Mouse (Mus musculus) lung, embryonic 14.5 days (tissue): ENCODE measurements around the gene Chp1. TPM values are rescaled to one million over a fixed set of nuclear protein-coding genes. Genes with fewer than 3 reads are reported as not detected.

ENCODE experiments used
- ATAC-seq: fragments of 200-750 bp; cut with Nextera tagmentation; 2 replicates; pipeline ENCODE4 v1.8.0; 2017; ENCODE audit warnings: mild to moderate bottlenecking, moderate TSS enrichment, moderate library complexity; ENCODE audit not compliant: insufficient read depth
- DNase-seq: peaks from one replicate; pipeline ENCODE4 v3.0.0-alpha.2; 2015
- H3K27ac ChIP-seq: fragments of 300-500 bp; sonication (generic); 2 replicates; pipeline ENCODE4 v1.5.1; 2014; ENCODE audit warnings: low read depth, mild to moderate bottlenecking, moderate library complexity
- H3K27me3 ChIP-seq: fragments of 300-500 bp; sonication (generic); 2 replicates; pipeline ENCODE4 v1.6.1; 2014; ENCODE audit warnings: low read length, control low read depth; ENCODE audit not compliant: insufficient read depth
- H3K36me3 ChIP-seq: fragments of 300-500 bp; sonication (generic); 2 replicates; pipeline ENCODE4 v1.6.1; 2014; ENCODE audit warnings: control low read depth; ENCODE audit not compliant: insufficient read depth
- H3K4me1 ChIP-seq: fragments of 300-500 bp; sonication (generic); 2 replicates; pipeline ENCODE4 v1.6.1; 2014; ENCODE audit warnings: antibody characterized with exemption, control low read depth; ENCODE audit not compliant: insufficient read depth
- H3K4me2 ChIP-seq: fragments of 300-500 bp; sonication (generic); 2 replicates; pipeline ENCODE4 v1.6.1; 2014; ENCODE audit warnings: mild to moderate bottlenecking
- H3K4me3 ChIP-seq: fragments of 300-500 bp; sonication (generic); 2 replicates; pipeline ENCODE4 v1.5.1; 2014; ENCODE audit warnings: low read depth, low read length
- H3K9ac ChIP-seq: fragments of 300-500 bp; sonication (generic); 2 replicates; pipeline ENCODE4 v1.6.1; 2014
- H3K9me3 ChIP-seq: fragments of 300-500 bp; sonication (generic); 2 replicates; pipeline ENCODE4 v1.6.1; 2016; ENCODE audit warnings: low read depth, low read length, control low read depth
- CTCF ChIP-seq: IDR thresholded peaks from 2 replicates; pipeline ENCODE4 v1.5.1; 2016; ENCODE audit warnings: antibody characterized with exemption, low read depth
- WGBS: fragments of 180-500 bp; shearing (Covaris S2); extraction: QIAGEN DNeasy Blood & Tissue Kit; methylation state at CpG from one replicate; pipeline ENCODE4 v1.1.7; 2014; 5-methylcytosine and 5-hydroxymethylcytosine counted together
- polyA plus RNA-seq: library from polyadenylated mRNA; unstranded; fragments of >200 nt; fragmentation: Nextera tagmentation; extraction: Ambion mirVana; gene quantifications from 2 replicates; pipeline ENCODE4 v1.2.1, GENCODE M21; 2014

The Chp1 gene
- polyA plus RNA-seq, 1 experiment from 2014 or later = 58.9 TPM

DNA sequence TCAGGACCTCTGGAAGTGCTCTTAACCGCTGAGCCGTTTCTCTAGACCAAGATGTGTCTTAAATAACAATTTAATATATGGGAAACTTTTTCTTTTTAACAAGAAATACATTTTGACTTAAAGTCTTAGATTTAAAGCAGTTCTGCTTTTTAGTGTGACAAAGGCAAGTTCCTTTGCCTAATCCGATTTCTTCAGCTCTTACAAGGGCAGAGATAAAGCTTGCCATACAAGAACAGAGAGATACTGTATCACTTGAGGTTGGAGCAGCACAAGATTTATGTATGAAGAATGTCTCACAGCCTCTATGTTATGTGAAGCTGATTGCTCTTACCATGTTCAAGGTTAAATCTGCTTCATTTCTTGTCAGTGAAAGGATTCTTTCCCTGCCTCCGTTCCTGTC, 17.8 kb downstream of the Chp1 start:
- 89% methylated on average over 4 of the region's 4 CpGs for WGBS
- TF ChIP-seq CTCF = no peak

DNA sequence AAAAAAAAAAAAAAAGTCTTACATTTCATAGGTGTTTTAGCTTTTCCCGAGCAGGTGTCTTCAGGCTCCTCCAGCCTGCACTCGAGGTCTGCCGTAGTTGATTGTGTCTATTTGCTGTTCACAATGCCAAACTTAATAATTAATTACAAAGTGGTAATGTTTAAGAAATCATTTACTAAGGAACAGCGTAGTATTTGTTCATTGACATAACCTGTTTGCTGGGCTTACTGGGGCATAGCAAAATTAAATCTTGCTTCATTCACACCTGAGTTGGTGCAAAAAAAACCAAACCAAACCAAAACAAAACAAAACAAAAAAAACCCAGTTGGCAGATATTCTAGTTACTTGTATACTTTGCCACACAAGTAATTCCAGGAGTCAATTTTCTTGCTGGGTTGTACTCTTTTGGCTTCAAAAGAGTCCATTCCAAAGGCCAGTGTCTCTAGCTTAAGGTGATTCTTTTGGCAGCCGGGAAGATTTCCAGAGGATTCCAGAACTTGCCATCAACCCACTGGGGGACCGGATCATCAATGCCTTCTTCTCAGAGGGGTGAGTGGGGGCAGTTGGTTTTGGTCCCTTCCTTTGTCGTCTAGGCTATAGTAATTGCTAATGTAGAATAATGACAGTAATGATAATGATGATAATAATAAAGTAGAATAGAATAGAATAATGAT, 18.8 kb downstream of the Chp1 start:
- ATAC-seq = no peak
- TF ChIP-seq CTCF = no peak

More for the DNA sequence above, 17.8 kb downstream of the Chp1 start:
- H3K27me3 ChIP-seq = no peaks in the 10 kb centered on the region
- H3K27ac ChIP-seq = no peak overlapping the region
- no peaks in the 10 kb centered on the region for H3K9me3 ChIP-seq
- no peaks in the 10 kb centered on the region for H3K4me1 ChIP-seq
- ATAC-seq (no peak), DNase-seq (no peak)
- no peak overlapping the region for H3K9ac ChIP-seq
- peaks cover 10% of the 10 kb centered on the region; the same call in 1 of the 2 replicates for H3K36me3 ChIP-seq
- no peak overlapping the region for H3K4me3 ChIP-seq
- no peak overlapping the region for H3K4me2 ChIP-seq

DNA sequence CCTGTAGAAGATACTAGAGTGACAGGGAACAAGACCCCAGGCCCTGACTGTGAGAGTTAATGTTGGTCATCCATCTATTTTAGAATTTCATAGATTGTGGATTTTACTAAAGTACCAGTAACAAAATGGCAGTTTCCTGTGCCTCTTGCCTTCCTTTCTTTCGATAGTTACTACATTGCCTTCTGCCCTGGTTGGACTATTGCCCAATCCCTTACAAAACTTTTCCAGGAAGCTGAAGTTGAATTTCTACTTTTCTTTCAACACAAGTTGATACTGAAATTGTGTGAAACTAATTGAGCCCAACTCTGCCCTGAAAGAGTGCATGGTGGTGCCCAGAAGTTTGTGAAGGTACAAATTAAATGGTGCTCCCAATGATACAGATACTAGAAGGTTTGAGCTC, 25.0 kb downstream of the Chp1 start:
- no peak for ATAC-seq
- 80% methylated on average over 1 of the region's 1 CpGs for WGBS

More for the DNA sequence above, 18.8 kb downstream of the Chp1 start:
- 83% methylated on average over 7 of the region's 7 CpGs for WGBS
- Histone ChIP-seq H3K9ac (no peak overlapping the region), H3K27me3 (no peaks in the 10 kb centered on the region), H3K4me1 (no peaks in the 10 kb centered on the region), H3K9me3 (no peaks in the 10 kb centered on the region), H3K4me3 (no peak overlapping the region), H3K27ac (no peak overlapping the region), H3K36me3 (peaks cover 10% of the 10 kb centered on the region; the same call in 1 of the 2 replicates), H3K4me2 (no peak overlapping the region)
- DNase-seq = no peak

DNA sequence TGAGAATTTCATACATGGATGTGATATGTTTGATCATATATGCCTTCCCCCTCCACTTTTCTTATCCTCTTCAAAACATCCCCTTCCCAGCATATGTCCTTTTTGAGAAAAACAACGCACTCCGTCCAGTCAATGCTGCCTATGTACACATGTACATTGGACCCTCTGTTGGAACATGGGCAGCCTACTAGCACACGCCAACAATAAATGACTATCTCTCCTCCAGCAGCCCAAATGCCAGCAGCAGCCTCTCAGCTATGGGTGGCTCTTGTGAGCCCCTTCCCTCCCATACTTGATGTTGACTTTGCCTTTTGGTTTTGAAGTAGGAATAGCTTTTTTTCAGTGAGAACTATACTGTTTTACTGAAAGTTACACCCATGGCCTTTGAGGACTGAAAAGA, 34.1 kb downstream of the Chp1 start:
- H3K27me3 ChIP-seq = no peaks in the 10 kb centered on the region
- TF ChIP-seq CTCF = no peak
- WGBS = 95% methylated on average over 3 of the region's 3 CpGs

More for the DNA sequence above, 25.0 kb downstream of the Chp1 start:
- no peaks in the 10 kb centered on the region for H3K4me1 ChIP-seq
- H3K9me3 ChIP-seq = no peaks in the 10 kb centered on the region
- DNase-seq = no peak
- H3K4me3 ChIP-seq = no peak overlapping the region
- no peak overlapping the region for H3K9ac ChIP-seq
- no peak overlapping the region for H3K4me2 ChIP-seq
- H3K36me3 ChIP-seq = 0 out of 2 replicates have a peak, but pooled peaks cover 7% of the 10 kb centered on the region
- H3K27me3 ChIP-seq = no peaks in the 10 kb centered on the region
- no peak overlapping the region for H3K27ac ChIP-seq
- no peak for TF ChIP-seq CTCF

DNA sequence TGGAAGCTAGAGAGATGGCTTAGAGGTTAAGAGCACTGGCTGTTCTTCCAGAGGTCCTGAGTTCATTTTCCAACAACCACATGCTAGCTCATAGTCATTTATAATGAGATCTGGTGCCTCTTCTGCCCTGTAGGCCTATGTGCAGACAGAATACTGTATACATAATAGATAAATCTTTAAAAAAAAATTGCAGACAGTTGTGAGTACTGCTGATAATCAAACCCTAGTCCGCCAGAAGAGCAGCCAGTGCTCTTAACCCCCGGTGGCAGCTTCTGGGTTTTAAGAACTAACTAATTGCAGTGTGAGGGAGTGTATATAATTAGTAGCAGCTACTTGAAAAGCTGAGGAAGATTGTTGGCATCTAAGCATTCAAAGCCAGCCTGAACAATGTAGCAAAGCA, 35.9 kb downstream of the Chp1 start:
- no peak overlapping the region for H3K9ac ChIP-seq
- ATAC-seq = no peak

More for the DNA sequence above, 34.1 kb downstream of the Chp1 start:
- ATAC-seq (no peak), DNase-seq (no peak)
- Histone ChIP-seq H3K4me2 (no peak overlapping the region), H3K27ac (no peak overlapping the region), H3K4me3 (no peak overlapping the region), H3K36me3 (0 out of 2 replicates have a peak, but pooled peaks cover 3% of the 10 kb centered on the region), H3K9ac (no peak overlapping the region), H3K4me1 (no peaks in the 10 kb centered on the region), H3K9me3 (no peaks in the 10 kb centered on the region)

DNA sequence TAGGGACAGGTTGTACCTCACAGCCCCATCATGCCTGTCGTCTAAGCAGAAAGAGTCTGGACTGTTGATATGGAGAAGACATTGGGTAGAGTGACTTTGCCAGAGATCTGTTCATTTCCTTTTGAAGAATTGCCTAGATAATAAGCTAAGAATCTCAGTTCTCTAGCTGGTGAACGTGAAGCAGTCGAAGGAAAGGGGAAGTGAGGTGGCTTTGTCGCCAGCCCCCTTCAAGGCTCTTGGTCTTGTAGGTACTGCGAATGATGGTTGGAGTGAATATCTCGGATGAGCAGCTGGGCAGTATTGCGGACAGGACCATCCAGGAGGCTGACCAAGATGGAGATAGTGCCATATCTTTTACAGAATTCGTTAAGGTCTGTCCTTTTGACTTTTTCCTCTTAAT, 36.8 kb downstream of the Chp1 start:
- no peak overlapping the region for H3K4me3 ChIP-seq
- no peak overlapping the region for H3K9ac ChIP-seq
- no peaks in the 10 kb centered on the region for H3K4me1 ChIP-seq
- H3K4me2 ChIP-seq = no peak overlapping the region
- H3K36me3 ChIP-seq = 0 out of 2 replicates have a peak, but pooled peaks cover 3% of the 10 kb centered on the region
- H3K27ac ChIP-seq = no peak overlapping the region
- ATAC-seq (no peak), DNase-seq (no peak)
- H3K9me3 ChIP-seq = no peaks in the 10 kb centered on the region
- no peaks in the 10 kb centered on the region for H3K27me3 ChIP-seq
- WGBS = 85% methylated on average over 8 of the region's 8 CpGs
- no peak for TF ChIP-seq CTCF

More for the DNA sequence above, 35.9 kb downstream of the Chp1 start:
- Histone ChIP-seq H3K4me1 (no peaks in the 10 kb centered on the region), H3K9me3 (no peaks in the 10 kb centered on the region), H3K36me3 (0 out of 2 replicates have a peak, but pooled peaks cover 3% of the 10 kb centered on the region), H3K27ac (no peak overlapping the region), H3K4me3 (no peak overlapping the region), H3K27me3 (no peaks in the 10 kb centered on the region), H3K4me2 (no peak overlapping the region)
- no peak for TF ChIP-seq CTCF
- 58% methylated on average over 2 of the region's 2 CpGs for WGBS
- DNase-seq = no peak

GRCm38 (mm10) chr2:119587383-119587782, 39.9 kb downstream of the Chp1 start:
- Histone ChIP-seq H3K36me3 (0 out of 2 replicates have a peak, but pooled peaks cover 3% of the 10 kb centered on the region), H3K27ac (no peak overlapping the region), H3K4me2 (no peak overlapping the region), H3K4me3 (no peak overlapping the region), H3K4me1 (no peaks in the 10 kb centered on the region), H3K9ac (no peak overlapping the region), H3K9me3 (no peaks in the 10 kb centered on the region), H3K27me3 (no peaks in the 10 kb centered on the region)
- peak; percentile 78 for TF ChIP-seq CTCF
- 14% methylated on average over 4 of the region's 4 CpGs for WGBS
- ATAC-seq = no peak
- peak; percentile 79 for DNase-seq
